Mouse (Mus musculus) thymus, postnatal 36 days (tissue): ENCODE results near the gene Tmem221.

Source experiments
- DNase-seq, 2 experiments: peaks; one replicate each; pipeline ENCODE4 v3.0.0; 2022; ENCODE audit warnings: mixed read lengths in 2 of 2

Tmem221 gene

GRCm38 (mm10) chr8:71558071-71558957, at the start of gene Tmem221:
Gene Tmem221 (minus strand): TSS chr8:71558871.
- DNase-seq: peak; percentile 71 to 85

DNA sequence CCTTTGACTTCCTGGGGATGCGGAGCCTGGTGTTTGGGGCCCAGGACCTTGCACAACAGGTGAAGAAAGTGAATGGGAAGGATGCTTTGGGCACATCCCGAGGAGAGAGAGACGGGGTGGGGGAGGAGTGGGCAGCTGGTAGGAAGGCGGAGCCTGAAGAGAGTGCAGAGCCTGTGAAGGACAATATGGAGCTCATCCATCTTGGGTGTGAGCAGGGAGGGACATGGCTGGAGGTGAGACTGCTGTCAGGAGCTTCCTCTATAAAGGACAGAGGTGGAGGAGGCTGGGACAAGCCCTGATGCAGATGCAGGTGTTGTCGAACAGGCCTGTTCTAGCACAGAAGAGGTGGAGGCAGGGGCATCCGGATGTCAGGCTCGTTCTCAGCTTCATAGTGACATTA, 45.4 kb upstream of the Tmem221 start:
- DNase-seq: no peak

- no peak for DNase-seq
These were observed 44.1 kb upstream of the Tmem221 start for GRCm38 (mm10) chr8:71602666-71603334.

DNA sequence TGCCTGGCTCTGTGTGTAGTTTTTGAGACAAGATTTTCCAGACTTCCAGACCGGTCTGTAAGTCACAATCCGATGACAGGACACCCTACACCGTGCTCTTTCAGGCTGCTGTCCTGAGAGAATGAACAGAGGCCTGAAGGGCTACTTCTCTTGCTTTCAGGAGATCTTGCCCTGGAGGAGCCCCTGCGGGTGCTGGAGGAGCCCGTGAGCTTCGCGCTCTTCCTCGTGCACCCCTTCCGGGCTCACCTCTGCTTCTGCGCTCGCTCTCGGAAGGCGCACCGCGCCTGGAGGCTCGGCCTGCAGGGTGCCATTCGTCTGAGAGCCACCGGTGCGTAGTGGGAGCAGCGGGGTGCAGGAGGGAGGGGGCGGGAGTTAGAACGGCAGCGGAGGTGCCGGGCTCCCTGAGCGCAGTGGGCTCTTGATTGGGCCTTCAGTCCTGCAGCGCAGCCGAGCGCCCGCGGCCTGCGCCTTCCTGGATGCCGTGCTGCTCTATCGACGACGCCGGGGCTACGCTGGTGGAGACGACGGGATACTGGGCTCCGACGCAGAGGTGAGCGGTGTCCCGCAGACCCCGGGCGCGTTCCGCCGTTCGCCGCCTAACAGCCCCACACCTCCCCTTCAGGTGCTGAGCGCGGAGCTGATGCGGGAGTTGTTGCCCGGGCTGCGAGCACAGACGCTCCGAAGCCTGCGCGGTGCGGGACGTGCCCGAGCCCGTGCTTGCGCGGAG, 43.4 kb upstream of the Tmem221 start:
- peak; percentile 59 to 73 for DNase-seq

GRCm38 (mm10) chr8:71598841-71599240, 40.2 kb upstream of the Tmem221 start:
- DNase-seq: no peak

- no peak for DNase-seq
These were observed 39.7 kb upstream of the Tmem221 start for GRCm38 (mm10) chr8:71598375-71598774.

DNA sequence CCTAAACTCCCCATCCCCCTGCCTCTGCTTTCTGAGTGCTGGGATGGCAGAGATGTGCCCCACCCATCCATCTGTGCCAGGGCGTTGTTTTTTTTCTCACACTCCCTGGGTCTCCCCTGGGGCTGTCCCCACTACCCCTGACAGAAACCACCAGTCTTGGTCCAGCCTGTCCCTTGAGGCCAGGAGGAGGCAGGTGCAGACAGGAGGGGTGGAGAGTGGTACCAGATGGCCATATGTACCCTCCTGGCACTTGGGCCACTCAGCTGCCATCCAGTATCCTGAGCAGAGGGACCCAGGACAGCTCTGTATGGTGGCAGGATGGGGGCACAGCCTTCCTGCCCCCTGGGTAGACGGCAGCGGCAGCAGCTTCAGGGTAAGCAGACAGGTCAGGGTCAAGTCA, 38.8 kb upstream of the Tmem221 start, which contains the start of gene Fam129c:
Gene Fam129c, plus strand, starts transcription at position 198 of the 400 bp plus-strand sequence.
- DNase-seq: no peak

DNA sequence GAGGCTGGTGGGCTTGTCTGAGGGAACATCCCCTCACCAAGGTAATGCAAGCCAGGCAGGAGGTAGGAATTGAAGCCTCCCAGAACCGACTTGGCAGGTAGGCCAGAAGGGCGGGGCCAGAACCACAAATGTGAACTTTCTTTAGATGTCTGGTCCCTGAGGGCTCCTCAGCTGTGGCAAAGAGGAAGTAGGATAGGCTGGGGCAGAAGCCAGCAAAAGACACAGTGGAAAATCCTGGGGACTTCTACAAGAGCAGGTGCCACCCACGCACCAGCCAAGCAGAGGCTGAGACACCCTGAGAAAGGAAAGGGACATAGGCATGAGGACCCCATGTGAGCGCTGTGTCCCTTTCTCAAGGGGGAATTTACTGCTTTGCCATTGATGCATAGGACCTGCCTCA, 38.1 kb upstream of the Tmem221 start:
- DNase-seq: peak in 1 of 2 experiments; percentile 39

DNA sequence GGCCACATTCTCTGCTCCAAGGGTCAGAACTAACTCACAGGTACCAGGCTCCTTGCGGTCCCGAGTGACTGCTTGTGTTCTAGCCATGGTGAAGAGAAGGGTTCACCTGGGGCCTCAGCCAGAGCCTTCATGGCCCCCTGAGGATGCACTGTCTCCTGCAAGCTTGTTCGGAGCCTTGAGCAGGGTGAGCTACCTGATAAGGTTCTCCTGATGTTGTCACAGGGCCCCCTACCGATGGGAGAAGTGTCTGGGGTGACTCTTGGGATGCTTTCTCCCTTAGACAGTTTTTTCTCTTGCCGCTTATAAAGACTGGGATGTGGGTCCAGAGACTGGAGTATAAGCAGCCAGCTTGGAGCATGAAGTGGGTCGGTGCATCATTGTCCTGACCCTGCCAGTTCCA, 37.7 kb upstream of the Tmem221 start:
- no peak for DNase-seq

GRCm38 (mm10) chr8:71595862-71596261, 37.2 kb upstream of the Tmem221 start:
- DNase-seq: peak; percentile 89 to 92

GRCm38 (mm10) chr8:71594324-71594722, 35.7 kb upstream of the Tmem221 start:
- DNase-seq: no peak

DNA sequence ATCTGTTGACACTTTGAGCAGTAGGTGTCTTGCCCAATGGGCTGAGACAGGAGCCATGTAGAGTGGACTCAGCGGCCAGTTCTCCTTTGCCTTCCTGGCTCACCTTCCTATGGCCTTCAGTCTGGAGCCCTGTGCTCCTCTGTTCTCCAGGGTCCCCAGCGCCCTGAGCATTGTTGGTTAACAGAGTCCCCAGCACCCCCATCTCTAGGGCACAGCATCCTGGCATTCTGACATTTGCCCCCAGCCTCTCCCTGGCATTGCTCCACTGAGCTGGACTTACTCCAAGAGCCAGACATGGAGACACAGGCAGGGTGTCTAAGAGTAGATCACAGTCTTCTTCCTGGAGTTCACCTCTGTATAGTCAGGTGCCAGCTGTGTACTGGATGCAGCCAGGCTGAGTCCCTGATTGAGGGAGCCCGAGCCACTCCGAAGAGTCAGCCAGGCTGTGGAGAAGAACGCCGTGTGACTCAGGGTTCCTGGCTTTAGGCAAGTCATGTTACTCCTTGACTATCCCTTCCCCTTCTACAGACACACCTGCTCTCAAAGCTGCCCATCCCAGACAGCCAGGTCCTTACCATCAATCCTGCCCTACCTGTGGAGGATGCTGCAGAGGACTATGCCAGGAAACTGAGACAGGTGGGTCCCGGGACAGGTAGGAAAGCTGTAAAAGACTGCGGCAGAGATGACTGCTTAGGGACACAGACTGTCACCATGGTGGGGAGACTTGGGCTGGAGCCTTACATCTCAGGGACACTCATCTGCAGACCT, 35.1 kb upstream of the Tmem221 start:
- DNase-seq: no peak

GRCm38 (mm10) chr8:71592374-71593170, 33.9 kb upstream of the Tmem221 start:
- DNase-seq: peak; percentile 77 to 85

DNA sequence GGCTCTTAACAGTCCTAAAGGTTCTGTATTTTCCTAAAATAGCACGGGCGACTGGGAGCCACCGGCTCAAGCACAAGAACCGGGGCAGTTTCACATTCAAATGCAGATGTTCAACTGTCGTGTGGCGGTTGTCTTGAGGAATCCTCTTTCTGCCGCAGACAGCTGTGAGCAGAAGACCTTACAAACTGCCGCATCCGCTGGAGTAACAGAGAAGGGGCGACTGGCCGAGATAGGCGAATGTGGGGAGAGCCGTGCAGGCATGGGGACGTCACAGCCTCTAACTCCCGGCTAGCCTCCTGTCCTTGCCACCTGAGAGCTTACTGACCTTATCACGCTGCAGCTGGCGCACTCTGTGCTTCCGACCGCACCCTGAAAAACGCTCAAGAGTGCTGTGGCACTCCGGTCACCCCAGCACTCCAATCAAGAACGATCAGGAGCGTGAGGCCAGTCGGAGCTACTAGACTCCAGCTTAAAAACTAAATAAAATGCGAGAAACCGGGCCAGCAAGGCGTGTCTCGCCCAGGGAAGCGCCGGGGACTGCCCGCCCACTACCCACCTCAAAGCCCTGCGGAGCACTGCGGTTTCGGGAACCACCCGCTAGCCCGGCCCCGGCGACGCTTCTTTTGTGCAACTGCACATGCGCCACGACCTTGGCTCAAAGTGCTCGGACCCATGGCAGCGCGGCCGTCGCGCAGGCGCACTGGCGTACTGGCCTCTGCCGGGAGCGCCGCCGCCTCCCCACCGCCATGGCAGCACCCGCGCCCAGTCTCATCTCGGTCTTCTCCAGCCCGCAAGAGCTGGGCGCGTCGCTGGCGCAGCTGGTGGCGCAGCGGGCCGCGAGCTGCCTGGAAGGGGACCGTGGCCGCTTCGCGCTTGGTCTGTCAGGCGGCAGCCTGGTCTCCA, 33.1 kb upstream of the Tmem221 start, which contains the start of gene Pgls:
Gene Pgls, plus strand, starts transcription at position 706 of the 903 bp plus-strand sequence.
- DNase-seq: peak; percentile 94 to 96

DNA sequence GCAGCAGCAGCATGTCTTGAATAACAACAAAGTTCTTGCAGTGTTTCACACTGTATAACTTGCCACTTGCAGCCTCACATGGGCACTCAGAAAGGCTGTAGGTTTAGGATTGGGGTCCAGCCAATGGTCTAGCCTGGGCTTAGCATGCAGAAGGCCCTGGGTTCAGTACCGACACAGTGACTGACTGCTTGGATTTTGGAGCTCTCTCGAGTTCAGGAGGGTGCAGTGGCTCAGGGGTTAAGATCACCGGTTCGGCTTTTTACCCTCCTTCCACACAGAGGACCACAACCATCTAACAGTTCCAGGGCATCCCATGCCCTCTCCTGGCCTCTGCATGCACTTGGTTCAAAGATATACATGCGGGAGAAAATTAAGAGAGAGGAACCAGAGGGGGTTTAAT, 32.3 kb upstream of the Tmem221 start:
- peak in 1 of 2 experiments; percentile 35 for DNase-seq

DNA sequence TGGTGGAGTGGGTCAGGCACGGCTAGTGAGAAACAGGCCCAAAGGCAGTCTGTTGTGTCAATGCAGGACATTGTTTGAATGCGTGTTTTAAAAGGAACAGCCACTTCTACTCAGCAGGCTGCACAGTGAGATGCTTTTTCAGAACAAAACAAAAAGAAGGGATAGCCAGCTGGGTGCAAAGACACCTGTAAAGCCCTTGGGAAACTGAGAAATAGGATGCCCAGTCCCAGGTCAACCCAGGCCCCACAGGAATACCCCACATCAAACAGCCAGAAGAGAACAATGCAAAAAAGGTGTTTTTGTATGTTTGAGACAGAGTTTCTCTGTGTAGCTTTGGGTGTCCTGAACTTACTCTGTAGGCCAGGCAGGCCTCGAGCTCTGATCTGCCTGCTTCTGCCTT, 30.1 kb upstream of the Tmem221 start:
- DNase-seq: no peak

GRCm38 (mm10) chr8:71586891-71587290, 28.2 kb upstream of the Tmem221 start:
- DNase-seq: peak; percentile 57 to 63

- DNase-seq: no peak
These were observed 21.5 kb upstream of the Tmem221 start for GRCm38 (mm10) chr8:71580201-71580600.

GRCm38 (mm10) chr8:71579476-71579875, 20.8 kb upstream of the Tmem221 start:
- no peak for DNase-seq

DNA sequence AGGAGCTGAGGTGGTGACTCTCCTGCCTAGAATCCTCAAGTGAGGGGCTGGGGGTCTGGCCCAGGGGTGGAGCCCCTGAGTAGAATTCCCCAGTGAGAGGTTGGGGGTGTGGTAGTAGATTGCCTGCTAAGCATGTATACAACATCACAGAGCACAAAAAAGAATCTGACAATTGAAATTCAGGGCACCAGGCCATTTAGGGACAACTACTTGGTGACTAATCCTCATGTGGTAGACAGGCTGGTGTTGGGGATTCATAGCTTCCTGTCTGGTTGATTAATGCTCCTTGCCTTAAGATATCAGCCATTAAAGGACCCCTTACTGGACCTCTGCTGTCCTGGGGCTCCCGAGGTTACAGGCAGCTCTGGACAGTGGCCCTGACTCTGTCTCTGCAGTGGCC, 20.3 kb upstream of the Tmem221 start:
- no peak for DNase-seq
